Mouse (Mus musculus): ENCODE results near the gene Olfr169. TPM values are rescaled to one million over a fixed set of nuclear protein-coding genes. Genes with fewer than 3 reads are reported as not detected.

Gene Olfr169
- total RNA-seq (2023), result not detected

DNA sequence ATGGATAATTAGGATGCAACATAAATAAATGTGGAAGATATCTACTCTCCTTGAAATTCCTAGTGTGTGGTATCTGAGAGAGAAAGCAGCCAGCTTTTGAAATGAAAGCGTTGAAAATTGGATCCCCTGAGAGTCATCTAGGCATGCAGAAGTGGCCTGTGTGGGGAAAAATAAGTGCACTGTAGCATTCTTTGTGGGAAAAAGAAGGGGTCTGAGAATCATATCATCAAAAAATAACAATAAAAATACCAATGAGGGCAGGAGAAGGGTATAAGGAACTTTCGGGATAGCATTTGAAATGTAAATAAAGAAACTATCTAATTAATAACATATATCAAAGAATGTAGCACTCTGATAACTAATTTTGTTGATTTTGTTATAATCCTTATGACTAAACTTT lies at the start of gene Olfr169:
TSS of gene Olfr169 (minus strand) at position 101 of the 400 bp plus-strand sequence.

DNA sequence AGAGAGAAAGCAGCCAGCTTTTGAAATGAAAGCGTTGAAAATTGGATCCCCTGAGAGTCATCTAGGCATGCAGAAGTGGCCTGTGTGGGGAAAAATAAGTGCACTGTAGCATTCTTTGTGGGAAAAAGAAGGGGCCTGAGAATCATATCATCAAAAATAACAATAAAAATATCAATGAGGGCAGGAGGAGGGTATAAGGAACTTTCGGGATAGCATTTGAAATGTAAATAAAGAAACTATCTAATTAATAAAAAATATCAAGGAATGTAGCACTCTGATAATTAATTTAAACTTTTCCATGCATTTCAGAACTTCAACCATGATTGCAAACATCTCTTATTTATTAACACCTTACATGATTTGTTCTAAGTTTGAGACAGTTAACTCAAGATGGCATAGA lies 40.2 kb upstream of the Olfr169 start, which contains the start of gene Olfr170:
TSS of gene Olfr170 (minus strand) at position 101 of the 400 bp plus-strand sequence.

DNA sequence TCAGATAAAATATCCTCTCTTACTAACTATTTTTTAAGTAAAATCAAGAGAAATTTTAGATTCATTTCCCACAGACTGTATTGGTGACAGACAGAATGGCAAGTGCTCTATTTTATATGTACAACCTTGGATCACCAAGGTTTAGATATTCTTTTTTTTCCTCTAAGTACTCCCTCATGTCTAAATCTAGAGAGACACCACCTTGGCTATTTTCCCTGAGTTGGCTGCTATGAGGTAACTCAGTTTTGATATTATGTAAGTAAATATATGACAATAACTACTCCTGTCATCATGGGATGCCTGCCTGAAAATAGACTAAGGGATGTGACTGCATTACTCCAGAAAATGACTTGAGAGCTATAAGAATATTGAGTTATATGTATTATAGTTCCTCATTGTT lies 36.2 kb downstream of the Olfr169 start, which contains the start of gene Olfr168:
TSS of gene Olfr168 (minus strand) at position 101 of the 400 bp plus-strand sequence.

DNA sequence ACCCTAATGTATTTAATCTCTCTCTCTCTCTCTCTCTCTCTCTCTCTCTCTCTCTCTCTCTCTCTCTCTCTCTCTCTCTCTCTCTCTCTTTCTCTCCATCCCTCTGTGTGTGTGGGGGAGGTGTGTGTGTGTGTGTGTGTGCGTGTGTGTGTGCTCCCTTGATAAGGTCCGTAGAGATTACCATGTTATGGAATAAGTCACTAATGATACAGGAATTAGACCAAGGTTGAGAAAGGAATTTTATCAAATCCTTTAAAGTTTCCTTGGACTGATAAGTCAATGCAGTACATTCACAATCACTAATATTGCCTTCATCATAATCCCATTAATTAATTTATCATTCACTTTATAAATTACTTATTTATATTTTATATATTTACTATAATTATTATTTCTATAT lies 49.4 kb downstream of the Olfr169 start, which contains the start of gene Olfr167:
TSS of gene Olfr167 (minus strand) at position 101 of the 400 bp plus-strand sequence.

Other genes starting within 250 kb of the Olfr169 start
- gene Olfr165, start 148.7 kb downstream of the Olfr169 start, total RNA-seq (2023), result not detected
- not detected for gene Olfr166, start 88.1 kb downstream of the Olfr169 start, total RNA-seq (2023)
- gene Olfr167, start 49.5 kb downstream of the Olfr169 start, total RNA-seq (2023), result not detected
- not detected for gene Olfr168, start 36.3 kb downstream of the Olfr169 start, total RNA-seq (2023)
- gene Olfr170, start 40.1 kb upstream of the Olfr169 start, total RNA-seq (2023), result not detected
- gene Olfr171, start 58.1 kb upstream of the Olfr169 start, total RNA-seq (2023), result not detected
- gene Lamp3, start 134.6 kb upstream of the Olfr169 start, total RNA-seq (2023), result not detected
- 1 to 10 TPM; 4.1 to 5.4 TPM for gene B3gnt5, start 188.4 kb upstream of the Olfr169 start, total RNA-seq (2023)